Mouse (Mus musculus): ENCODE data around the gene Bnipl.

GRCm38 (mm10) chr3:95223041-95223440 is 28.0 kb downstream of the Bnipl start:
- TF ChIP-seq CTCF (IDR thresholded peaks at IDR 0.05; ENCODE audit: low read depth, low read length) (no peak), EP300 (IDR thresholded peaks at IDR 0.05; ENCODE audit: insufficient read depth, low read depth, low read length) (no peak)
